Mouse (Mus musculus) cerebellum, adult 2 months (tissue): Measurements from ENCODE around the gene Purb. TPM values are rescaled to one million over a fixed set of nuclear protein-coding genes. Genes with fewer than 3 reads are reported as not detected.
A peak's percentile ranks its signal among the peaks of the same experiment; 100 is the strongest.

ENCODE experiments used
- DNase-seq, 2 experiments: peaks; one replicate each; pipeline ENCODE4 v3.0.0; 2021
- H3K27ac ChIP-seq: fragments of 200-500 bp; 2 replicates; pipeline ENCODE4 v1.5.1; 2012; ENCODE audit warnings: low read length, control low read depth, inconsistent platforms; ENCODE audit not compliant: insufficient read depth
- H3K27me3 ChIP-seq: fragments of 200-500 bp; 2 replicates; pipeline ENCODE4 v1.6.1; 2012; ENCODE audit warnings: inconsistent platforms, mild to moderate bottlenecking, low read length, moderate library complexity; ENCODE audit not compliant: control insufficient read depth, insufficient read depth
- H3K4me1 ChIP-seq: fragments of 200-500 bp; 2 replicates; pipeline ENCODE4 v1.6.1; 2011; ENCODE audit warnings: low read length; ENCODE audit not compliant: control insufficient read depth, insufficient read depth
- H3K4me3 ChIP-seq: fragments of 200-500 bp; replicated peaks from 2 replicates; pipeline ENCODE3; 2011; ENCODE audit warnings: mild to moderate bottlenecking, low read depth, low read length, control low read depth; ENCODE audit not compliant: insufficient read depth
- CTCF ChIP-seq: fragments of 200-500 bp; IDR thresholded peaks from 2 replicates; pipeline ENCODE4 v1.5.1; 2011; ENCODE audit warnings: low read depth, mild to moderate bottlenecking, control low read depth, low read length, moderate library complexity, borderline replicate concordance; ENCODE audit not compliant: insufficient read depth
- POLR2A ChIP-seq: fragments of 200-500 bp; IDR thresholded peaks from 2 replicates; pipeline ENCODE4 v1.6.1; 2011; ENCODE audit warnings: low read length, control low read depth, borderline replicate concordance; ENCODE audit not compliant: insufficient read depth
- WGBS: fragments of 180-500 bp; shearing (Covaris S2); methylation state at CpG from one replicate; pipeline ENCODE4 v1.1.7; 2018; 5-methylcytosine and 5-hydroxymethylcytosine counted together
- polyA plus RNA-seq: library from polyadenylated mRNA; depleted of rRNA; stranded (reverse); fragments of >200 nt; gene quantifications from 2 replicates; pipeline ENCODE4 v1.2.3, GENCODE M21; 2012

The Purb gene
- polyA plus RNA-seq, 1 experiment, result 76.9 TPM

GRCm38 (mm10) chr11:6489691-6490503, 14.2 kb upstream of the Purb start:
- Histone ChIP-seq H3K27me3 (no peaks in the 10 kb centered on the region), H3K27ac (no peak overlapping the region), H3K4me1 (peaks cover 5% of the 10 kb centered on the region), H3K4me3 (no peak overlapping the region)
- TF ChIP-seq CTCF, result peak; percentile 84
- no peak for TF ChIP-seq POLR2A
- 21% methylated on average over 6 of the region's 6 CpGs for WGBS
- DNase-seq, result peak; percentile 69 to 76

GRCm38 (mm10) chr11:6489257-6489656, 13.5 kb upstream of the Purb start:
- no peak overlapping the region for H3K4me3 ChIP-seq
- no peaks in the 10 kb centered on the region for H3K27me3 ChIP-seq
- no peak overlapping the region for H3K27ac ChIP-seq
- 61% methylated on average over 7 of the region's 7 CpGs for WGBS
- TF ChIP-seq POLR2A (no peak), CTCF (no peak)
- peak in 1 of 2 experiments; percentile 28 for DNase-seq
- peaks cover 5% of the 10 kb centered on the region for H3K4me1 ChIP-seq

- WGBS, result 97% methylated on average over 5 of the region's 5 CpGs
- Histone ChIP-seq H3K4me3 (no peak overlapping the region), H3K27me3 (no peaks in the 10 kb centered on the region), H3K27ac (no peak overlapping the region), H3K4me1 (peaks cover 5% of the 10 kb centered on the region)
- DNase-seq, result no peak
- TF ChIP-seq CTCF (no peak), POLR2A (no peak)
Measured at GRCm38 (mm10) chr11:6488041-6488684, 12.4 kb upstream of the Purb start.

- H3K27ac ChIP-seq, result no peak overlapping the region
- DNase-seq, result no peak
- 70% methylated on average over 7 of the region's 7 CpGs for WGBS
- no peaks in the 10 kb centered on the region for H3K27me3 ChIP-seq
- peaks cover 10% of the 10 kb centered on the region for H3K4me1 ChIP-seq
- TF ChIP-seq CTCF (no peak), POLR2A (no peak)
- no peak overlapping the region for H3K4me3 ChIP-seq
Measured at GRCm38 (mm10) chr11:6487496-6487895, 11.8 kb upstream of the Purb start.

GRCm38 (mm10) chr11:6486916-6487315, 11.2 kb upstream of the Purb start:
- no peak for DNase-seq
- Histone ChIP-seq H3K4me3 (no peak overlapping the region), H3K27me3 (no peaks in the 10 kb centered on the region), H3K4me1 (peaks cover 15% of the 10 kb centered on the region), H3K27ac (no peak overlapping the region)
- TF ChIP-seq CTCF, result no peak
- no peak for TF ChIP-seq POLR2A
- WGBS, result 72% methylated on average over 6 of the region's 6 CpGs

- Histone ChIP-seq H3K27me3 (no peaks in the 10 kb centered on the region), H3K4me3 (no peak overlapping the region), H3K4me1 (peaks cover 30% of the 10 kb centered on the region), H3K27ac (no peak overlapping the region)
- DNase-seq, result no peak
- WGBS, result 67% methylated on average over 3 of the region's 3 CpGs
- no peak for TF ChIP-seq CTCF
- TF ChIP-seq POLR2A, result no peak
Measured at GRCm38 (mm10) chr11:6484244-6484959, 8.7 kb upstream of the Purb start.

GRCm38 (mm10) chr11:6483103-6483502, 7.4 kb upstream of the Purb start:
- no peak overlapping the region for H3K4me3 ChIP-seq
- H3K4me1 ChIP-seq, result peaks cover 40% of the 10 kb centered on the region
- no peak overlapping the region for H3K27ac ChIP-seq
- WGBS, result 85% methylated on average over 2 of the region's 2 CpGs
- no peaks in the 10 kb centered on the region for H3K27me3 ChIP-seq
- DNase-seq, result no peak
- no peak for TF ChIP-seq POLR2A
- no peak for TF ChIP-seq CTCF
